Mouse (Mus musculus): ENCODE measurements around the gene Arid1b.
"Not testable (repeated sequence)": the region's sequence is repeated elsewhere in the genome, so short reads cannot be mapped to it uniquely, and the experiment has no call there.

Arid1b gene

DNA sequence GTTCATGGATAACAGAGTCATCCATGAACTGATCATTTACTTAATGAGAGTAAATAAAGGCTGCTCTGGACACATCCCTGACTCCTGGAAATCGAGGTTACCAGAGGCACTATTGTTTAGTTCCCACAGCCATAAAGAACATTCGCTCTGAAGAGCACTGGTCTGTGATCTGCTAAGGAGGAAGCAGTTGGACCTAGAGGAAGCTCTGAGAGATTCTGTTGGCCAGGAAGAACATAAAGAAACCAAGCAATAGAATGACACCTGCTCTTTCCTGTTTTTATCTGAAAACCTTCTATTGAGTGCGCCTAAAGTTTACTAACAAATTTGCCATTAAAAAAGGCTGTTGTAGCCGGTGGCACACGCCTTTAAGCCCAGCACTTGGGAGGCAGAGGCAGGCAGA lies 94.7 kb downstream of the Arid1b start:
- no peak for DNase-seq (ENCODE audit: low spot score)

DNA sequence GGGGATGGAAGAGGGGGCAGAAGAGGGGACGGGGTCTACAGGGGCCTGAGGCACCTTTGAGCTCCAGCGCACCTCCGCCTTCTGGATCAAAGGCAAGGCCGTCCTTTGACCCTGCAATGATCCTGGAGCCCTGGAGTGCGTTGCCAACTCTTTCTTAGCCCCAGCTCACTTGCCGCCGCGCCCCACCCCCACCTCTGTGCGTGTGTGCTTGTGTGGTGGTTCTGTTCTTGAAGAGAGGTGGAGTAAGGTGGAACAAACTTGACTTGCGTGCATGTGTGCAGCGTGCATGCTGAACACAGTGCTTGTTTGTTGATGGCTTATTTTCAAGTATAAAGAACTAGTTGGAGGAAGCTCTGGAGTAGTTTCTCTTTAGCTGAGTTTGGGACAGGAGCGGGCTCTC lies 95.4 kb downstream of the Arid1b start:
- DNase-seq (ENCODE audit: low spot score): no peak

- DNase-seq (ENCODE audit: low spot score): no peak
These were observed 97.4 kb downstream of the Arid1b start for GRCm38 (mm10) chr17:5091490-5091889.

DNA sequence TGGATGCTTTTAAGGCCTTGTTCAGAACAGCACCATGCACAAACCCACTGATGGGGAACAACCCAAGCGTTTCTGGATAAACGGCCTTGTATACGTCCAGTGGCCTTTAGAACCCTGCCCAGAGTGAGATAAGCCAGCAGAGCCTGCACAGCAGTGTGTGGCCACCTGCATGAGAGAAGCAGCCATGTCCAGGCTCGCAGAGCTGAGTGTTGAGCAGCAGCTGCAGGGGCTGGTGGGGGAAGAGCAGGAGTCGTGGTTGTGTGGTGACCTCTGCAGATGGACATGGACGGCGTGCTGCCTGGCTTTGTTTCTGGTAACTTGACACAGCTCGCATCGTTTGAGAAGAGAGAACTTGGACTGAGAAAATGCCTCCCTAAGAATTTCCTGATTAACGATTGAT lies 97.8 kb downstream of the Arid1b start:
- no peak for DNase-seq (ENCODE audit: low spot score)

DNA sequence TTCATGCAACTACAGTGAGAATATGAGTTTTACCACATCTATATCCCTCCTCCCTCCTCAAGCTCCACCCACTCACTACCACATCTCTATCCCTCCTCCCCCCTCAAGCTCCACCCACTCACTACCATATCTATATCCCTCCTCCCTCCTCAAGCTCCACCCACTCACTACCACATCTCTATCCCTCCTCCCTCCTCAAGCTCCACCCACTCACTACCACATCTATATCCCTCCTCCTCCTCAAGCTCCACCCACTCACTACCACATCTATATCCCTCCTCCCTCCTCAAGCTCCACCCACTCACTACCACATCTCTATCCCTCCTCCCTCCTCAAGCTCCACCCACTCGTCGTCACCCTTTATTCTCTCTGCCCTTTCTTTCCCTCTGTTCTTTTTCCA lies 99.2 kb downstream of the Arid1b start:
- peak; percentile 47 for DNase-seq (ENCODE audit: low spot score)

GRCm38 (mm10) chr17:5094636-5095035 lies 100.5 kb downstream of the Arid1b start:
- DNase-seq (ENCODE audit: low spot score): no peak

- DNase-seq (ENCODE audit: low spot score): no peak
These were observed 101.6 kb downstream of the Arid1b start for GRCm38 (mm10) chr17:5095741-5096140.

GRCm38 (mm10) chr17:5097046-5097445 lies 102.9 kb downstream of the Arid1b start:
- DNase-seq (ENCODE audit: low spot score): no peak

- DNase-seq (ENCODE audit: low spot score): no peak
These were observed 103.7 kb downstream of the Arid1b start for GRCm38 (mm10) chr17:5097545-5098475.

- no peak for DNase-seq (ENCODE audit: low spot score)
These were observed 104.6 kb downstream of the Arid1b start for GRCm38 (mm10) chr17:5098727-5099126.

DNA sequence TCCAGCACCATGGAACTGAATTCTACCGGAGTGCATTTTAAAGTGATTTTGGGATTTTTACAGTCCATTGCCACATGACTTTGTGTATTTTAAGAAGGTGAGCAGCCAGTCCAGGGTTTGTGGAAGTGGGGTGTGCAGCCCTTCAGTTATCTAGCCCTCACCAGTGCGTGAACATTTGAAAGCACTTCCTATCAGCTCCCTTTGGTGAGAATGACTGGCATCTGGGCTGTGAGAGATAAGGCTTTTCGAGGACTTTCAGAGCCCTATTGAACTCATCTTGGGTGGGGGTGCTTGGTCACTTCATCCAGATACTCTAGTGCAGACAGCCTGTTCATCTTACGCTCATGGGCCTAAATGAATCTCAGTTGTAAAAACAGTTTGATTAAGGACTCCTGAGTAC lies 105.1 kb downstream of the Arid1b start:
- peak; percentile 90 for DNase-seq (ENCODE audit: low spot score)

DNA sequence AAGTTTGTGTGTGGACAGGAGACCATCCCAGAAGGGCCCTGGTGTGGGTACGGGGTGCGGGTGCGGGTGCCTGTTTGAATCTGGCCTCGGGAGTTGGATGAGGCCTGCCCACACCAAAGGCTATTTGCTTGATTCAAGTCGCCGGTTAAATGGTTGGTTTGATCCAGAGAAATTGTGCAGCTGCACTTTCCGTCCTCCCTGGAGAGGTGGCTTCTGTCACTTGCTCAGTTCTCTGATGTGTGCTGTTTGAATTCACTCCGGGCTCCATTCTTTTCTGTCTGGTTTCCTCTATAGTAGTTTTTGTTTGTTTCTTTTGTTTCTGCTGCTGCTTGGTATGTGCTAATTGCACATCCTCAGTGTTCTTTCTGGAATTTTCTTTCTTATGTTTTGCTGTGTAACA lies 107.0 kb downstream of the Arid1b start:
- DNase-seq (ENCODE audit: low spot score): no peak

- DNase-seq (ENCODE audit: low spot score): no peak
These were observed 107.8 kb downstream of the Arid1b start for GRCm38 (mm10) chr17:5101887-5102286.

GRCm38 (mm10) chr17:5105746-5106145 lies 111.6 kb downstream of the Arid1b start:
- DNase-seq (ENCODE audit: low spot score): no peak

DNA sequence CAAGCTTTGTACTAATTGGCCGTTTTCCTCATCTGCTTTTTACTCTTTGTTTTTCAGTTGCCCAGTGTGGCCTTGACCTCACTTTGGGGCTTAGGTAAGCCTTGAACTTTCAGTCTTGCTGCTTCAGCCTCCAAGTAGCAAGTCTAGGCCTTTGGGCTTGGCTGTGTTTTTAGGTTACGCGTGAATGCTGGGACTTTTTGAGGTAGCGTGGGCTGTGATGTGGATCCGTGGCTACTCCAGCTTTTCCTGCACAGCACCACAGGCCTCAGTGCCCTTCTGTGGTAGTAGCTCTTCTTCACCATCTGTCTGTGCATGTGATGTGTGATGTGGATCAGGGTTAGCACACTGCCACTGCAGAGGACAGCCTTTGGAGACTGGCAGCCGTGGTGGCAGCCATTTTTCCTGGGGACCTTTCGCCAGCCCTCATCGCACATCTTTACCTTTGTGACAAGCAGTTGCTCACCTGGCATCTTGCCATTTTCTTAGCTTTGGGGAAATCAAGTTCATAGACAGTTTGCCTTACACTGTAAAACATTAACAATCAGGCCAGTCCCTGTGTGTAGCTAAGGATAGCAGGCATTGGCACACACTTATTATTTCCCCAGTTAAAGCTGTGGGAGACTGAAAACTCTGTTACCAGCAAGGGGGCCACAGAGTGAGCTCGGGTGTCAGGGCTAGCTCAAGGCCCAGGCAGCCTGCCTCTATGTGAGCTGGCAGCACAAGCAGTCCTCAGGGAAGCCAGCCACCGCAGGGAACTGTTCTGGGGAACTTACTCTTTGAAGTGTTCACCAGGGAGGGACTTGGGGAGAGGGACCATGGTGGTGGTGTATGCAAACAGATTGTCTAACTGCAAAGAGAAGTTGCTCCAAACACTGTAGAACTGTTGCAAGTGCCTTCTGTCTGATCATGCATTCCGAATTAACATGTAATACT lies 112.4 kb downstream of the Arid1b start:
- no peak for DNase-seq (ENCODE audit: low spot score)

GRCm38 (mm10) chr17:5107501-5107900 lies 113.4 kb downstream of the Arid1b start:
- DNase-seq (ENCODE audit: low spot score): no peak

GRCm38 (mm10) chr17:5108022-5108421 lies 113.9 kb downstream of the Arid1b start:
- DNase-seq (ENCODE audit: low spot score): no peak

GRCm38 (mm10) chr17:5108546-5109142 lies 114.5 kb downstream of the Arid1b start:
- no peak for DNase-seq (ENCODE audit: low spot score)

DNA sequence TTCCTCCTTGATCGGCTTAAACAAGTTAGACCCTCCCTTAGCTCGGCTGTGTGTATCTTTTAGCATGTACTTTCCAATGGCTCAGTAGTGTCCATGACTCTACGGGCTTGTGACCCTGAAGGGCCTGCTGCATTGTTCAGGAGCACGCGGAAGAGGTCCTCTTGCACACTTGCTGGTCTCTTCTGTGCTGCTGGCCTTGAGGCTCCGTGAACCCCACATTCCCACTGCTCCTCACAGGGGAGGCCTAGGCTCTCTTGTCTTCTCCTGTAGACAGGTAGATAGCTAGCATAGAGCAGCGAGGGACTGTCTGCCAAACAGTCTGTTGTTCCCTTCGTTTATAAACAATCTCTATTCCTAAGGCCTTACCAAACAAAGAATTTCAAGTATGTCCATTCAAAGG lies 115.2 kb downstream of the Arid1b start:
- no peak for DNase-seq (ENCODE audit: low spot score)

- DNase-seq (ENCODE audit: low spot score): no peak
These were observed 116.0 kb downstream of the Arid1b start for GRCm38 (mm10) chr17:5110159-5110558.

- DNase-seq (ENCODE audit: low spot score): not testable (repeated sequence)
These were observed 116.8 kb downstream of the Arid1b start for GRCm38 (mm10) chr17:5110981-5111380.

DNA sequence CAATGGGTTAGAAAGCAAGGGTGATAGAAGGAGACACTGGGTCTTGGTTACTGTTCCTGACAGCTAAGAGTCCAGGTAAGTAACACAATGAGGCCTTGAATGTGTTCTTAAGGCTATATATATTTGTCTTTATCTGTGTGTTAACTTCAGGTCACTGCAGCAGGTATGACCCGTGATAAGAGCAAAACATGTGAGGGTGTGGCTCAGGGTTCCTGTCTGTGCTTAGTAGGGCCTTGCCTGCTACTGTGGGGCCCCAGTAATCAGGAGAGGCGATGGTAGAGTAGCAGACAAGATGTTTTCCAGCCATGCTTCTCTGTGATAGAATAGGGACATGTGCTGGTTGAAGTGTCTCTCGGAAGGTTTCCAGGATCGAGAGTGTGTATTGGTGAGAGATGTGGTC lies 118.0 kb downstream of the Arid1b start:
- DNase-seq (ENCODE audit: low spot score): peak; percentile 58
